Mouse (Mus musculus): ENCODE measurements around the gene Gucy2f.
A peak's percentile ranks its signal among the peaks of the same experiment; 100 is the strongest.

DNA sequence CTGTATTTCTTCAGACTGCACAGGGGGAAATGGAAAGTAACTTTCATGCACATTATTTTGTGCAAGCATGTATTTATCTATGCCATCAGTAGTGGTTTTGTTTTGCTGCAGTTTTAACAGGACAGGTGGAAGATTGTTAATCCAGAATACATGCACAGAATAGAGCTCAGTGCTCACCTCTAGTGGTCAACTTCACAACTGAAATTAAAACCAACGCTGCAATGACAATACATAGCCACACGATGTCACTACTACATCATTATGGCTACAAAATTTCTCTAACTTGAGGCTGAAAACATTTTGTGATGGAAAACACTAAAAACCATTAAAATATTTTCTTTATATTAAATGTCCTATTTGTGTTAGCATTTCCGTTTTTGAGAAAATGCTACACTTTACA is 3.6 kb upstream of the Gucy2f start:
- no peak for TF ChIP-seq POLR2A (IDR thresholded peaks at IDR 0.05; ENCODE audit: low read depth, low read length)
- no peak for TF ChIP-seq BHLHE40 (IDR thresholded peaks at IDR 0.05; ENCODE audit: low read depth, low read length)
- peak; percentile 83 for TF ChIP-seq RAD21 (IDR thresholded peaks at IDR 0.05; ENCODE audit: low read depth, low read length)
- no peak for TF ChIP-seq KAT2A (IDR thresholded peaks at IDR 0.05; ENCODE audit: insufficient replicate concordance, low read length)
- TF ChIP-seq ZC3H11A (IDR thresholded peaks at IDR 0.05; ENCODE audit: low read depth, low read length), result peak; percentile 8; the same call in 1 of the 2 replicates
- TF ChIP-seq NELFE (IDR thresholded peaks at IDR 0.05; ENCODE audit: low read depth, low read length), result peak; percentile 44; the same call in 1 of the 2 replicates
- TF ChIP-seq CTCF (conservative IDR thresholded peaks at IDR 0.05 in 1 of 2, IDR thresholded peaks at IDR 0.05 in 1 of 2; ENCODE audit: low read depth in 2 of 2, low read length in 2 of 2), result peak; percentile 61 to 99
- no peak for TF ChIP-seq CHD2 (IDR thresholded peaks at IDR 0.05; ENCODE audit: low read length)
- TF ChIP-seq EP300 (IDR thresholded peaks at IDR 0.05; ENCODE audit: low read length), result no peak
- no peak for TF ChIP-seq MAFK (IDR thresholded peaks at IDR 0.05; ENCODE audit: insufficient replicate concordance, low read length)
- TF ChIP-seq JUND (conservative IDR thresholded peaks at IDR 0.05; ENCODE audit: low read depth, low read length), result no peak
- TF ChIP-seq IRF4 (IDR thresholded peaks at IDR 0.05; ENCODE audit: low read depth, low read length), result no peak

Data from CH12.LX (cell line).